Mouse (Mus musculus) forebrain, embryonic 11.5 days (tissue): ENCODE results near the gene Pgf. TPM values are rescaled to one million over a fixed set of nuclear protein-coding genes. Genes with fewer than 3 reads are reported as not detected.

Experiments
- ATAC-seq: fragments of 200-750 bp; cut with Nextera tagmentation; replicated peaks from 2 replicates; pipeline ENCODE4 v1.8.0; 2017; ENCODE audit warnings: moderate TSS enrichment; ENCODE audit not compliant: low FRiP score
- DNase-seq: peaks from one replicate; pipeline ENCODE4 v3.0.0-alpha.2; 2017; ENCODE audit warnings: low spot score
- H3K27ac ChIP-seq: fragments of 300-500 bp; sonication (generic); 2 replicates; pipeline ENCODE4 v1.5.1; 2014; ENCODE audit warnings: low read depth, low read length
- H3K27me3 ChIP-seq: fragments of 300-500 bp; sonication (generic); 2 replicates; pipeline ENCODE4 v1.6.1; 2014; ENCODE audit warnings: mild to moderate bottlenecking, low read length, mixed read lengths; ENCODE audit not compliant: control insufficient read depth, insufficient read depth
- H3K36me3 ChIP-seq: fragments of 300-500 bp; sonication (generic); 2 replicates; pipeline ENCODE4 v1.6.1; 2014; ENCODE audit warnings: mild to moderate bottlenecking, low read length, moderate library complexity, mixed read lengths; ENCODE audit not compliant: control insufficient read depth, insufficient read depth
- H3K4me1 ChIP-seq: fragments of 300-500 bp; sonication (generic); replicated peaks from 2 replicates; pipeline ENCODE4 v1.6.1; 2014; ENCODE audit warnings: low read length, mixed read lengths; ENCODE audit not compliant: control insufficient read depth, insufficient read depth
- H3K4me2 ChIP-seq: fragments of 300-500 bp; sonication (generic); 2 replicates; pipeline ENCODE4 v1.6.1; 2014; ENCODE audit warnings: low read depth, mild to moderate bottlenecking, low read length, moderate library complexity, mixed read lengths; ENCODE audit not compliant: severe bottlenecking
- H3K4me3 ChIP-seq: fragments of 300-500 bp; sonication (generic); 2 replicates; pipeline ENCODE4 v1.5.1; 2014; ENCODE audit warnings: low read depth, low read length
- H3K9ac ChIP-seq: fragments of 300-500 bp; sonication (generic); 2 replicates; pipeline ENCODE4 v1.6.1; 2014; ENCODE audit warnings: low read length
- H3K9me3 ChIP-seq: fragments of 300-500 bp; sonication (generic); 2 replicates; pipeline ENCODE4 v1.6.1; 2016; ENCODE audit warnings: low read length, mixed read lengths; ENCODE audit not compliant: control insufficient read depth
- WGBS: fragments of 180-500 bp; shearing (Covaris S2); extraction: QIAGEN DNeasy Blood & Tissue Kit; methylation state at CpG from one replicate; pipeline ENCODE4 v1.1.7; 2014; 5-methylcytosine and 5-hydroxymethylcytosine counted together
- polyA plus RNA-seq: library from polyadenylated mRNA; unstranded; fragments of >200 nt; fragmentation: Nextera tagmentation; extraction: Ambion mirVana; gene quantifications from 2 replicates; pipeline ENCODE4 v1.2.1, GENCODE M21; 2014

Pgf gene
- polyA plus RNA-seq, 1 experiment from 2014 or later: 3.1 TPM

GRCm38 (mm10) chr12:85158801-85159200 lies 18.8 kb downstream of the Pgf start:
- ATAC-seq (no peak), DNase-seq (no peak)
- no peaks in the 10 kb centered on the region for H3K9me3 ChIP-seq
- WGBS: 89% methylated on average over 8 of the region's 8 CpGs
- H3K9ac ChIP-seq: no peak overlapping the region
- no peak overlapping the region for H3K4me2 ChIP-seq
- no peak overlapping the region for H3K4me3 ChIP-seq
- H3K4me1 ChIP-seq: no peaks in the 10 kb centered on the region
- no peaks in the 10 kb centered on the region for H3K36me3 ChIP-seq
- H3K27me3 ChIP-seq: no peaks in the 10 kb centered on the region
- H3K27ac ChIP-seq: no peak overlapping the region

DNA sequence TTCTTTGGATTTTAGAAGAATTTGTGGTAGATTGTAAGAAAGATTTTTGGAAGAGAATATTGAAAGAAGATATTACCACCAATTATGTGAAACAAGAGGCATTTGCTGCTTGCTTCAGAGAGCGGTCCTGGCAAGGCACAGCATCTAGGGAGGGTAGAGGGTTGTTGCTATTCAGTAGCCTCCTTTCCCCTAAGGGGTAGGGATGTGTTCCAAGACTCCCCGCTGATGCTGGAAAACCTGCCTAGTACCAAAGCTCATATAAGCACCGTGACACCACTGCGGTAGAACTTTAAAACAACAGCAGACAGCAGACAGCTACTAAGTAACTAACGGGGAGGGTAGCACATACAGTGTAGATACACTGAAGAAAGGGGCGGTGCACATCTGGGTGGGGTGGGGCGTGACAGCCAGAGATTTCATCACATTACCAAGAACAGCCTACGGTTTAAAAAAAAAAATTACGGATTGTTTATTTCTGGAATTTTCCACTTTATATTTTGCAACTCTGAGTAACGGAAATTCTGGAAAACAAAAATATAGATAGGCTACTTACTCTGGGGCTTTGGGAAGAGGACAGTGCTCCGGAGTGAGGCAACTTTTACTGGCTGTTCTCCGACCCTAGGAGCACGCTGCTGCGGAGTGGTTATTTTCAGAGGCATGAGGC lies 19.7 kb downstream of the Pgf start:
- ATAC-seq (no peak), DNase-seq (no peak)
- no peak overlapping the region for H3K4me3 ChIP-seq
- no peaks in the 10 kb centered on the region for H3K27me3 ChIP-seq
- no peaks in the 10 kb centered on the region for H3K36me3 ChIP-seq
- no peak overlapping the region for H3K4me2 ChIP-seq
- no peaks in the 10 kb centered on the region for H3K9me3 ChIP-seq
- no peak overlapping the region for H3K9ac ChIP-seq
- 92% methylated on average over 14 of the region's 14 CpGs for WGBS
- H3K4me1 ChIP-seq: no peaks in the 10 kb centered on the region
- H3K27ac ChIP-seq: no peak overlapping the region

DNA sequence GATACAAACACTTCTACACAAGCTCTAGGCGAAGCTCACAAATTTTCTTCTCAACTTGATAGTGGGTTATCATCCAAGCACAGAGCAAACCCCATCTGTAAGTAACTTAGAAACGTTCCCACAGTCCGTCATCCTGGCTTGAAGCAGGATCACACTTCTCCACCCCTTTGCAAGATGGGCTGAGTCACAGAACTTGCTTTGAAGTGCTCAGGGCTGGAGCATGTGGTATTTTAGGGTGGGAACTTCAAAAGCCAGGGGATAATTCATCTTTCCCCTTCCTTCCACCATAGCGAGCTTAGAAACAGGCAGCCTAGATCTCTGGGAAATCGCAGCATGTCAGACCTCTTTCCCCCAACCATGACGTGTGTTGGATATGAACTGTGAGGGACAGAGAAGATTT lies 21.3 kb downstream of the Pgf start:
- no peak overlapping the region for H3K27ac ChIP-seq
- H3K9me3 ChIP-seq: no peaks in the 10 kb centered on the region
- no peaks in the 10 kb centered on the region for H3K4me1 ChIP-seq
- WGBS: 81% methylated on average over 6 of the region's 6 CpGs
- no peak overlapping the region for H3K4me3 ChIP-seq
- no peaks in the 10 kb centered on the region for H3K36me3 ChIP-seq
- H3K9ac ChIP-seq: no peak overlapping the region
- H3K27me3 ChIP-seq: no peaks in the 10 kb centered on the region
- DNase-seq (no peak), ATAC-seq (no peak)
- no peak overlapping the region for H3K4me2 ChIP-seq

GRCm38 (mm10) chr12:85153011-85153410 lies 24.6 kb downstream of the Pgf start:
- Histone ChIP-seq H3K4me2 (no peak overlapping the region), H3K9me3 (no peaks in the 10 kb centered on the region), H3K36me3 (no peaks in the 10 kb centered on the region), H3K4me3 (no peak overlapping the region), H3K9ac (no peak overlapping the region), H3K27ac (no peak overlapping the region), H3K27me3 (peaks cover 7% of the 10 kb centered on the region), H3K4me1 (no peaks in the 10 kb centered on the region)
- WGBS: 88% methylated on average over 3 of the region's 3 CpGs
- ATAC-seq (no peak), DNase-seq (no peak)

- peak; percentile 80 for ATAC-seq
Observed at GRCm38 (mm10) chr12:85151002-85151774, 26.4 kb downstream of the Pgf start, which contains the start of gene Rps6kl1. TSS of gene Rps6kl1 (minus strand) at chr12:85151264.

GRCm38 (mm10) chr12:85150321-85151001 lies 27.1 kb downstream of the Pgf start:
- peak overlapping the region; percentile 27 for H3K4me3 ChIP-seq
- H3K4me1 ChIP-seq: no peaks in the 10 kb centered on the region
- DNase-seq (no peak), ATAC-seq (no peak)
- H3K27me3 ChIP-seq: peaks cover 7% of the 10 kb centered on the region
- WGBS: 11% methylated on average over 20 of the region's 20 CpGs
- H3K36me3 ChIP-seq: no peaks in the 10 kb centered on the region
- no peaks in the 10 kb centered on the region for H3K9me3 ChIP-seq
- peak overlapping the region; percentile 44 for H3K9ac ChIP-seq
- H3K4me2 ChIP-seq: peak overlapping the region; percentile 51
- no peak overlapping the region for H3K27ac ChIP-seq

More at GRCm38 (mm10) chr12:85151002-85151774, 26.4 kb downstream of the Pgf start, which contains the start of gene Rps6kl1:
- Histone ChIP-seq H3K9me3 (no peaks in the 10 kb centered on the region), H3K4me3 (peak within 1 kb of the TSS; percentile 27), H3K9ac (peak within 1 kb of the TSS; percentile 44), H3K4me2 (peak within 1 kb of the TSS; percentile 51), H3K36me3 (no peaks in the 10 kb centered on the region), H3K27ac (no peak within 1 kb of the TSS), H3K27me3 (peaks cover 7% of the 10 kb centered on the region), H3K4me1 (no peaks in the 10 kb centered on the region)
- WGBS: 16% methylated on average over 28 of the region's 28 CpGs
- DNase-seq: peak; percentile 79

GRCm38 (mm10) chr12:85146881-85147280 lies 30.7 kb downstream of the Pgf start:
- Histone ChIP-seq H3K4me2 (no peak overlapping the region), H3K4me1 (no peaks in the 10 kb centered on the region), H3K27ac (no peak overlapping the region), H3K9ac (no peak overlapping the region), H3K27me3 (peaks cover 7% of the 10 kb centered on the region), H3K36me3 (no peaks in the 10 kb centered on the region), H3K9me3 (no peaks in the 10 kb centered on the region), H3K4me3 (no peak overlapping the region)
- DNase-seq: no peak
- no peak for ATAC-seq
- WGBS: 74% methylated on average over 9 of the region's 9 CpGs

- Histone ChIP-seq H3K9me3 (no peaks in the 10 kb centered on the region), H3K4me3 (no peak overlapping the region), H3K27ac (no peak overlapping the region), H3K9ac (no peak overlapping the region), H3K4me1 (no peaks in the 10 kb centered on the region), H3K4me2 (no peak overlapping the region), H3K27me3 (peaks cover 7% of the 10 kb centered on the region), H3K36me3 (no peaks in the 10 kb centered on the region)
- 36% methylated on average over 10 of the region's 11 CpGs for WGBS
- no peak for DNase-seq
- ATAC-seq: no peak
Observed at GRCm38 (mm10) chr12:85146355-85146754, 31.2 kb downstream of the Pgf start.
